Mouse (Mus musculus) megakaryocyte, embryonic 14.5 days (primary cell): ENCODE data around the gene Zfp94. TPM values are rescaled to one million over a fixed set of nuclear protein-coding genes. Genes with fewer than 3 reads are reported as not detected.

Experiments used
- H3K27me3 ChIP-seq: replicated peaks from 2 replicates; pipeline ENCODE3; 2012; ENCODE audit warnings: inconsistent platforms
- H3K36me3 ChIP-seq: replicated peaks from 2 replicates; pipeline ENCODE3; 2012; ENCODE audit warnings: low read length, inconsistent platforms, mixed read lengths
- H3K4me1 ChIP-seq: 2 replicates; pipeline ENCODE4 v1.6.1; 2012; ENCODE audit warnings: inconsistent platforms
- H3K4me3 ChIP-seq: replicated peaks from 2 replicates; pipeline ENCODE3; 2012; ENCODE audit warnings: moderate library complexity, mild to moderate bottlenecking, inconsistent platforms
- H3K9me3 ChIP-seq: 2 replicates; pipeline ENCODE4 v1.6.1; 2012; ENCODE audit warnings: inconsistent platforms
- FLI1 ChIP-seq: IDR thresholded peaks from 2 replicates; pipeline ENCODE4 v1.6.1; 2012; ENCODE audit warnings: low read length, inconsistent platforms, mixed read lengths
- GATA1 ChIP-seq: IDR thresholded peaks from 3 replicates; pipeline ENCODE4 v1.6.1; 2012; ENCODE audit warnings: mixed read lengths, low read length, inconsistent platforms, borderline replicate concordance
- polyA plus RNA-seq: library from polyadenylated mRNA; stranded (reverse); fragments of >175 nt; gene quantifications from 2 replicates; pipeline ENCODE4 v1.2.3, GENCODE M21; 2012; ENCODE audit warnings: low replicate concordance; ENCODE audit not compliant: insufficient read depth

The Zfp94 gene
- polyA plus RNA-seq, 1 experiment, result 1.1 TPM

- TF ChIP-seq GATA1 (no peak), FLI1 (no peak)
Measured at GRCm38 (mm10) chr7:24322593-24322992, 6.1 kb upstream of the Zfp94 start.

GRCm38 (mm10) chr7:24318942-24319341, 2.5 kb upstream of the Zfp94 start:
- H3K9me3 ChIP-seq, result peaks cover 20% of the 10 kb centered on the region
- peaks cover 4% of the 10 kb centered on the region for H3K36me3 ChIP-seq
- peaks cover 22% of the 10 kb centered on the region for H3K4me1 ChIP-seq
- TF ChIP-seq FLI1, result no peak
- TF ChIP-seq GATA1, result no peak
- H3K27me3 ChIP-seq, result peaks cover 5% of the 10 kb centered on the region
- no peak overlapping the region for H3K4me3 ChIP-seq

More at GRCm38 (mm10) chr7:24322593-24322992, 6.1 kb upstream of the Zfp94 start:
- H3K36me3 ChIP-seq, result no peaks in the 10 kb centered on the region
- peaks cover 48% of the 10 kb centered on the region for H3K9me3 ChIP-seq
- H3K27me3 ChIP-seq, result peaks cover 18% of the 10 kb centered on the region
- no peak overlapping the region for H3K4me3 ChIP-seq
- H3K4me1 ChIP-seq, result peaks cover 7% of the 10 kb centered on the region; the same call in 1 of the 2 replicates

- peaks cover 22% of the 10 kb centered on the region for H3K4me1 ChIP-seq
- H3K36me3 ChIP-seq, result peaks cover 29% of the 10 kb centered on the region
- peak overlapping the region; percentile 97 for H3K4me3 ChIP-seq
- TF ChIP-seq FLI1, result no peak
- TF ChIP-seq GATA1, result no peak
- no peaks in the 10 kb centered on the region for H3K9me3 ChIP-seq
- peaks cover 1% of the 10 kb centered on the region for H3K27me3 ChIP-seq
Measured at GRCm38 (mm10) chr7:24315726-24316566, 520 bp downstream of the Zfp94 start.

- H3K27me3 ChIP-seq, result no peaks in the 10 kb centered on the region
- H3K4me1 ChIP-seq, result peaks cover 21% of the 10 kb centered on the region
- H3K36me3 ChIP-seq, result peaks cover 55% of the 10 kb centered on the region
- TF ChIP-seq FLI1 (no peak), GATA1 (no peak)
- peak within 1 kb of the TSS; percentile 89 for H3K4me3 ChIP-seq
- H3K9me3 ChIP-seq, result 0 out of 2 replicates have a peak, but pooled peaks cover 1% of the 10 kb centered on the region
Measured at GRCm38 (mm10) chr7:24300771-24301282, 15.6 kb downstream of the Zfp94 start, which contains the start of gene Zfp61. Zfp61 (minus strand) TSS chr7:24301232.

- no peak for TF ChIP-seq FLI1
- no peak for TF ChIP-seq GATA1
- H3K4me3 ChIP-seq, result peak overlapping the region; percentile 92
- H3K36me3 ChIP-seq, result peaks cover 61% of the 10 kb centered on the region
- no peaks in the 10 kb centered on the region for H3K27me3 ChIP-seq
- peaks cover 21% of the 10 kb centered on the region for H3K4me1 ChIP-seq
- H3K9me3 ChIP-seq, result peaks cover 9% of the 10 kb centered on the region; the same call in 1 of the 2 replicates
Measured at GRCm38 (mm10) chr7:24299823-24300481, 16.5 kb downstream of the Zfp94 start.

- H3K4me3 ChIP-seq, result peak overlapping the region; percentile 92
- TF ChIP-seq FLI1, result no peak
- H3K36me3 ChIP-seq, result peaks cover 62% of the 10 kb centered on the region
- no peaks in the 10 kb centered on the region for H3K27me3 ChIP-seq
- H3K4me1 ChIP-seq, result peaks cover 21% of the 10 kb centered on the region
- peaks cover 9% of the 10 kb centered on the region; the same call in 1 of the 2 replicates for H3K9me3 ChIP-seq
Measured at GRCm38 (mm10) chr7:24298973-24299708, 17.3 kb downstream of the Zfp94 start.

GRCm38 (mm10) chr7:24298635-24298972, 17.9 kb downstream of the Zfp94 start:
- H3K36me3 ChIP-seq, result peaks cover 63% of the 10 kb centered on the region
- no peaks in the 10 kb centered on the region for H3K27me3 ChIP-seq
- no peak for TF ChIP-seq GATA1
- TF ChIP-seq FLI1, result no peak
- peaks cover 21% of the 10 kb centered on the region for H3K4me1 ChIP-seq
- H3K4me3 ChIP-seq, result peak overlapping the region; percentile 92
- peaks cover 9% of the 10 kb centered on the region; the same call in 1 of the 2 replicates for H3K9me3 ChIP-seq

- Histone ChIP-seq H3K4me1 (peaks cover 21% of the 10 kb centered on the region), H3K36me3 (peaks cover 61% of the 10 kb centered on the region), H3K27me3 (no peaks in the 10 kb centered on the region), H3K9me3 (peaks cover 9% of the 10 kb centered on the region; the same call in 1 of the 2 replicates), H3K4me3 (no peak overlapping the region)
- TF ChIP-seq FLI1 (no peak), GATA1 (no peak)
Measured at GRCm38 (mm10) chr7:24297361-24298095, 18.9 kb downstream of the Zfp94 start.

- Histone ChIP-seq H3K36me3 (peaks cover 64% of the 10 kb centered on the region), H3K9me3 (peaks cover 19% of the 10 kb centered on the region), H3K4me3 (no peak overlapping the region), H3K4me1 (peaks cover 21% of the 10 kb centered on the region), H3K27me3 (no peaks in the 10 kb centered on the region)
- TF ChIP-seq FLI1 (no peak), GATA1 (no peak)
Measured at GRCm38 (mm10) chr7:24296386-24296785, 20.1 kb downstream of the Zfp94 start.
